Mouse (Mus musculus): ENCODE measurements around the gene Ndrg2. TPM values are rescaled to one million over a fixed set of nuclear protein-coding genes. Genes with fewer than 3 reads are reported as not detected.
"Not testable (repeated sequence)": the region's sequence is repeated elsewhere in the genome, so short reads cannot be mapped to it uniquely, and the experiment has no call there.

Ndrg2 gene
- 0.77 and 6.1 TPM in 2 replicates for total RNA-seq (2015; ENCODE audit: low replicate concordance)
- 5.3 and 6.4 TPM in 2 replicates for total RNA-seq (2017; ENCODE audit: low replicate concordance)

DNA sequence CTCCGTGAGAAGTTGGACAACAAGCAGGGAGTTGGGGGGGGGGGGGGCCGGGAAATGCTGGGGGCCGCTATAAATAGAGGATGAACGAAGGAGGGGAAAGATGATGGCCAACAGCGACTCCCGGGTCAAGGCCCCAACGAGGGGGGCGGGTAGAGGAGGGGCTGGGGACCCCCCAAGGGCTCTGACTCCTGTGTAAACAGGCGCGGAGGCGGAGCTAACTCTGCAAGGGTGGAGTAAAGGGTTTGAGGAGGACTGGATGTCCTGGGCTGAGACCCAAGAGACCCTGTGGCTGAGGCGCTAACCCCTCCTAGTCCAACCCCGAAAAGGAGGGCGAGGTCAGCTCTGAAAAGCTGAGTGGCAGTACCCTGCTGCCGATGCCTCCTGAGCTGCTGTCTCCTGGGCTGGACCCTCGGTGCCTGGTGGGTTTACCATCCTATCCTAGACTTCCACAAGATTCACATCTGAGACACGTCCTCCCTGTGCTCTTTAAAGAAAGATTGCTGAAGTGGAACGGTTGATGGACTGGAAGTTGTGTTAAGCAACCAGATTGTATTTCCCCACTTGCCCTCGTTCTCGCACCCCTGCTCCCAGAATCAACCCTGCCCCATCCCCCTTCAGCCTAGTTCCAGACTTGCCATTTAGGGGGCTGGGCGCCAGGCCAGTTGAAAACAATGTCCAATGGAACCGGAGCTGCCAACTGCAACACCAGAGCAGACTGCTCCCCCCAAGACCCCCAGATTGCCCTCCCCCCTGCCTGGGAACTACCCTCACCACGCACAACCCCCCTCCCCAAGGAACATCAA is at the start of gene Ndrg2:
Gene Ndrg2 (minus strand): TSS at position 199 of the 803 bp plus-strand sequence.
- no peak for ATAC-seq (replicated peaks; ENCODE audit: low FRiP score, poor library complexity, severe bottlenecking)

DNA sequence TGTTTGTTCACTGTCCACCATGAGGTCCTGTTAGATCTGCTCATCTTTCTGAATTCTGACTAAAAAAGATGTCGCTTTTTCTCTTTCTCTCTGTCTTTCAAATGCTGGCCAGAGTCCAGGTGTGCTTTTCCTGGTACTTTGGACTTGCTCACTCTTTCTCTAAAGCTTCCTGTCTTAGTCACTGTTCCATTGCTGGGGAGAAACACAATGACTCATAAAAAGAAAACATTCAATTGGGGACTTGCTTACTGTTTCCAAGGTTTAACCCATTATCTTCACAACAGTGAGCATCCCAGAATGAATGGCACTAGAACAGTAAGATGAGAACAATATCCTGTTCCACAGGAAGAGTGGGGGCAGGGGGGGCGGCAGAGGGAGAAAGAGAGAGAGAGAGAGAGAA is 46.4 kb upstream of the Ndrg2 start:
- ATAC-seq (replicated peaks; ENCODE audit: low FRiP score, poor library complexity, severe bottlenecking): no peak

DNA sequence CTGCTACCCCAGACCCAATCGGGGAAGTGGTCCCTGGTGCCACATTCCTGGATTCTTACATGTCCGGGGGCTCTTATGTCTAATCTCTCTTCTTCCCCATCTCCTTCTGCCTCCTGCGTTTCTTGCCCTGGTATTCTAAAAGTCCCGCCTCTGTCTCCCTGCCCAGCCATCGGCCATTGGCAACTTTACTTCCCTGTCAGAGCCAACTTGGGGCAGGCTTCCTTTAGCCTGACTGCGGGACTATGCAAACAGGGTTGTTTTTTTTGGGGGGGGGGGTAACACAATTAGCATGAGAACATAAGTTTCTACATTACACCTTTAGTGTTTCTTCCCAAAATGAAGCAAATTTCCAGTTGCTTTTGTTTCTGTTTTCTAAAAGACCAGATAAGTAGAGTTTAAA is 29.4 kb upstream of the Ndrg2 start:
- no peak for ATAC-seq (replicated peaks; ENCODE audit: low FRiP score, poor library complexity, severe bottlenecking)

DNA sequence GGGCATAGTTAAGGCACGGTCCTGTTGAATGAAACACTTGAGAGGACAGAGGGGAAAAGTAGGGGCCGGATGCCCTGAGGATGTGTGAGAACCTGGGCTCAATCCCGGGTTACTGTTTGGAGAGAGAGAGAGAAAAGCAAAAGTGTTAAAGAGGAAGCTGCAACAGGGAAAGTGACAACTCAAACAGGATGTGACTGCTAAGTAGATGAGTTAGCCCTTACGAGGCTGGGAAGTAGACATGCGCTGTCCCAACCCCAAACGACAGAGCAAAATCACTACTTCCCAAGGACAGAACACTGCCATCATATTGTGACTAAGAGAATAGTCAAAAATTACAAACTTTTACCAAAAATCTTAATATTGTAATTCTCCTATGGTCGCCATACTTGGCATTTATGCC is 28.3 kb upstream of the Ndrg2 start:
- ATAC-seq (replicated peaks; ENCODE audit: low FRiP score, poor library complexity, severe bottlenecking): no peak

DNA sequence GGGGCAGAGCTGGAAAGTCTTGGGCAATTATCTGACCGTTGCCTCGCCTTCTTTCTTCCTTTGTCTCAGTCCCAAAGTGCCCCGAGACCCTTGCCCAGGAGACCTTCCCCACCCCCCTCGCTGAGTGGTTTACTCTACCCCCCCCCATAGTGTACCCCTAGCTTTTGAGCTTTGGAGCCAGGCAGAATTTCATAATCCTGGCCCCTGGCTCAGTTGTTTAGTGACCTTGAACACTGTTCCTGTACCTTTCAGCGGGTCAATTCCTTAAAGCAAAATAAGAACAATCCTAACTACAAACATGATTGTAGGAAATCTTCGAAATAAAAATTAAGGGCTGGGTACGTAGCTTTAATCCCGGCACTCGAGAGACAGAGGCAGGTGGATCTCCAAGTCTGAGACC is 27.6 kb upstream of the Ndrg2 start:
- ATAC-seq (replicated peaks; ENCODE audit: low FRiP score, poor library complexity, severe bottlenecking): no peak

DNA sequence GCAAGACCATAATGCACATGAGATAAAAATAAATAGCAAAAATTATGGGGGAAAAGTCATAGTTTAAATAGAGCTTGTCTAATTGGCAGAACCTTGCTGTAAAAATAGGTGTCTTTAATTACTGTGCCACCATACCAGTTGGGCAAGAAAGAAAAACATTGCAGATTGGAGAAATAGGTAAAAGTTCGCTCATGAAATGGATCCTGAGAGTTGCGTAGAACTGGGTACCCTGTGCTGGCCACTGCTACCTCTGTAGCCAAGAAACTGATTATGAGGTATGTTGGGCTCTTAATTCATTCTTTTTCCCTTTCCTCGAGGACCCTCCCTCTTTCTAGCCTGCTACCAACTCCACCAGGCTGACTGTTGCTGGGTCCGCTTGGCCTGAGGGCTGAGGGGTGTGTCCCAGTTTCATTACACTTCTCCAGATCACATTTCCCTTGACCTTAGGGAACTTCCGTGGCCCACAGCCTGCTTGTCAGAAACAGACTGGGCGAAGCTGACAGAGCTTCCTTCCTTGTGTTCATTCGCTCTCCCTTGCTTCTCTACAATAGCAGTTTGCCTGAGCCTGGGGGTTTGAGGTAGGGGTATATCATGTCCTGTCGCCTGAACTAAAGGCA is 27.1 kb upstream of the Ndrg2 start:
- ATAC-seq (replicated peaks; ENCODE audit: low FRiP score, poor library complexity, severe bottlenecking): no peak

DNA sequence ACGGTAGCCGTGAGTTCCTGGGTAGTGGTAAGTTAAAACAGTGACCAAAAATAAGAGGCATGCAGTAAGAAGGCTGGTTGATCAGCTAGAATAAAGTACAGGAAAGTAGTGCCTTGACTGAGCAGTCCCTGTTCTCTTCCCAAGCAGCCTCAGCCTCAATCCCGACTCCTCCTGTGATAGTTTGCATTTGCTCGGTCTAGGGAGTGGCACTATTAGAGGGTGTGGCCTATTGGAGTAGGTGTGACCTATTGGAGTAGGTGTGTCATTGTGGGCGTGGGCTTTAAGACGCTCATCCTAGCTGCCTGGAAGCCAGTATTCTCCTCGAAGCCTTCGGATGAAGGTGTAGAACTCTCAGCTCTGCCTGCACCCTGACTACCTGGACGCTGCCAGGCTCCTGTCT is 25.0 kb upstream of the Ndrg2 start:
- no peak for ATAC-seq (replicated peaks; ENCODE audit: low FRiP score, poor library complexity, severe bottlenecking)

DNA sequence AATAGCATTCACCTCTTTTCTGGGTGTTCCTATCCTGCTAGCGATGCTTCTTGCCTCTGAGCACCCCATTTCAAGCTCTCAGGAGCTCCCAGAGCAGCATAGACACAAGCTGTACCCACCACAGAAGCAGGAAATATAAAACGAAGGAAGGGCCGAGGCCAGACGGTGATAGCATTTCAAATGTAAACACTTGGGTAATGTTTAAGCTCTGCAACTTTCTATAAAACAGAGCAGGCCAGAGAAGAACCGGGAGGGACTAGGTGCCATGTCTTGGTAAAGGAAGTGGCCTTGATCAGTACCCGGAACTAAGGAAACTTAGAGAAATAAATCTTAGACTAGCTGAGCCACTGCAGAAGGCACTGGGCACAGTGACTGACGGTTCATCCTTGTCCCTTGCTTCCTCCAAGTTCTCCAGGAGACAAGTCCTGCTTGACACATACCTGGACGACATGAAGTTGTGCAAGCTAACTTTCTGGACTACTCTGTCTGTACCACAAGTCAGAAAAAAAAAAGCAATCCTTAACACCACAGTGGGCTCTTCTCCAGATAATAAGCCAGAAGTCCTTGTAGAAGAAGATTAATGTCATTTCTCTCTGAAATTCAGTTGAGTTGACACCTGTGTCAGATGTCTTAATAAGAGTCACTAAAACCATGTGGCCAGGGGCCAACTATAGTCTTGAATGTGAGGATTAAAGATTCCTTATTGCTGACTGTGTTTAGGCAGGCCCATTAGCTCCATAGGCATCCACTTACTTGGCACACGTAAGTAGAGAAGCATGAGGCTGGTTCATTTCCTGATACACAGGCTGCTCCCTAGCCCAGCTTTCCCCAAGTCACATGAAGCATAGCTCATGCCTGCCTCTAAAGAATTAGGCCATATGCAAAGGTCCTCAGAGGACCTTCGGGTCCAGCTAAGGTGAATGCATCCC is 18.4 kb upstream of the Ndrg2 start:
- no peak for ATAC-seq (replicated peaks; ENCODE audit: low FRiP score, poor library complexity, severe bottlenecking)

DNA sequence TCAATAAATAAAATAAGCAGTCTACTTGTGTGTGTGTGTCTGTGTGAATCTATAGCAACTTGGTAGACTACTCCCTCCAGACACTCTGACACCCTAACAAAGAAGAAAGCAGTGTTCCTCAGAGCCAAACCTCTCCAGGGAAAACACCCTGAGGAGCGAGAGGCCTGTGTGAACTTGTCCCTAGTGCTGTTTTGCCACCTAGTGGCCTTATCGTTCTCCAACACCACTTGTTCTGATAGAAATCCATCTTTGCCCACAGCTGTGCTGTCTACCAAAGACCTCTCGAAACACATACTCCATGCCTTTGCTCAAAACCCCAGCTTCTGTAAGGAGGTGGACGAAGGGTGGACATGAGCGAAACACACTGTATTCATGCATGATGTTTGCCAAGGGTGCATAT is 16.9 kb upstream of the Ndrg2 start:
- ATAC-seq (replicated peaks; ENCODE audit: low FRiP score, poor library complexity, severe bottlenecking): no peak

DNA sequence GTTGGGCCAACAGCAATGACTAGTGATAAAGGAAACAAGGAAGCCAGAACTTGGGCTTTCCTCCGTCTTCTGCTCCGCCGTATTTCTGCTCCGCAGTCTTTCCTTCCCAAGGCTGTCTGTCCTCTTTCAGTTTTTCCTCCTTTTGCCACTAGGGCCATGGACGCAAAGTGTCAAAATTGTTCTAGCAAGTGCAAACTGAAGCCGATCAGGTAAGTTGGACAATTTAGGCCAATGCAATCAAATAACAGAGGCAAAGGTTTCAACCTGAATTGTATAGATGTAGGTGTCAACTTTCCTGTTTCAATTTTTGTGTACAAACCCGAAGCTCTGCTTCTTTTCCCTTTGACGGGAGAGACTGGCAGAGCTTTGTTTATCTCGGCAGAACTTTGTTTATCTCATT is 16.0 kb upstream of the Ndrg2 start:
- ATAC-seq (replicated peaks; ENCODE audit: low FRiP score, poor library complexity, severe bottlenecking): no peak

DNA sequence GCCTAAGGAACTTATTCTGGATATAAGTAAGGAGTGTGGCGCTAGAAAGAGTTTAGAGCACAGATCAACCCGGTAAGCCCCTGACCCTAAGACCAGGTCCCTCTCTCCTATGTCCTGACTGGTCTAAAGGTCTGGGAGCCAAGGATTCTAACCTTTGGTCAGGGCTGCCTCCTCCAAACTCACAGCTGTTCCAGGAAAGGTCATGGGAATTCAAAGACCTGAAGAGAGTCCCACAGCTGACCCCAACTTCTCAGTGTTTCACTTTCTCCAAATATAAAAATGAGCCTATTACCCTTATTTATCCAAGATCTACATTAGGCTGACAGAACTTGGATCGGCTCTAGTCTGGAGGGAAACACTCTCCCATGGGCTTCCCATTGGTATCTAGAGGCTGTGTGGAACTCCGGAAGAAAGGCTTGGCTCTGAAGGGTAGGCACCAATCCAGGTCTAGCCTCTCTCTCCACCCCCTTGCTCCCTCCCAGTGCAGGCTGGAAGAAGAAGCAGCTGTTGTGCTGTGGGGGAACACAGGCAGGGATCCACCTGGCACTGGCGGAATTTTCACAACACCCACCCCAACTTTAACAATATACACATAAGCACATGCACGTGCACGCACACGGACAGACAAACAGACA is 15.5 kb upstream of the Ndrg2 start:
- no peak for ATAC-seq (replicated peaks; ENCODE audit: low FRiP score, poor library complexity, severe bottlenecking)

DNA sequence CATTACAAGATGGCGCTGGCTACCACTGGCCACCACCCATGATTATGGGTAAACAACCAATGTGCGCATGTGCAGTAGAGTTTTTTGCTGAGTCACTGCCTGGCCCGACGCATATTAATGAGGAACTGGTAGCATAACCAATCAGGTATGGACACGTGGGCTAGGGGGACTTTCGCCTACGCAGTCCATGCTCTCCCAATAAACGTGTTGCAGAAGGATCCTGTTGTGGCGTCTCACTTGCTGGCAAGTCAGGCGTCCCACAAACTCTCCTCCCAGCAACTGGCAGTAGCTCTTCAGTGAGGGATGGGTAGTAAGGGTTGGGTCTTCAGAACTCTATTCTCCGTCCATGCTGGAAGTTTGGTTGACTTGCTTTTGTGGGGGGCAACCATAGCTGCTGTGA is 13.0 kb upstream of the Ndrg2 start:
- not testable (repeated sequence) for ATAC-seq (replicated peaks; ENCODE audit: low FRiP score, poor library complexity, severe bottlenecking)

DNA sequence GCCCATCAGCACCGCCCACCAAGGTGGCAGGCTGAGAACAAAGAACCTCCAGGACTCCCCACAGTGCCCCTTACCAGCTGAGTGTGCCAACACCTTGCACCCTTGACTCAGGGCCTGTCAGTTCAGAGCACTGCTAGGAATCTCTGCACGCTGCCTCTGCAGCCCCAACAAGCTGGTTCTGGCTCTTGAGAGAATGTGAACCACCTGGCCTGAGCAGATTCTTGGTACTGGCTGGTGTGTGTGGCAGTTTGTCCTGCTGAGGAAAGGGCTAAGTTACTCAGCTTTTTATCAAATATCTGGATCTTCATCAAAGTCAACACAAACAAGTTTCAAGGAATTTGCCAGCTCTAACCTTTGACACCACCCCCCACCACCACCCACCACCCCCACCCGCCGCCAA is 9.5 kb upstream of the Ndrg2 start:
- no peak for ATAC-seq (replicated peaks; ENCODE audit: low FRiP score, poor library complexity, severe bottlenecking)

DNA sequence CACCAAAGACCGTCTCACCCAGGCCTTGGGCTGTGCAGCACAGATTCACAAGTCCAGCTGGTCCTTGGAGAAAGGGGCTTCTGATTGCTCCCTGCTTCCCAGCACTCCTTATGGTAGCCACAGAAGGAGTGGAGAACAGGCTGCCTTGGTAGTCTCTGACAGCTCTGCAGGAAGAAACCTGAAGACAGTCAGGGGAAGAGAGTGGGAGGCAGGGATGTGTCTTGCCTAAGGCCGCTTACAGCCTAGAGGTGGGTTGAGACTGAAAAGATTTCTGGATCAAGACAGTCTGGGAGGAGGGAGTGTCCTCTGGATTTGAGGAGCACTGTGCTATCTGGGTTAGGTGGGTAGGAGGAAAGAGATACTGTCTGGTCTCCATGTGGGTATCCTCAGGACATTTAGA is 9.0 kb upstream of the Ndrg2 start:
- no peak for ATAC-seq (replicated peaks; ENCODE audit: low FRiP score, poor library complexity, severe bottlenecking)

DNA sequence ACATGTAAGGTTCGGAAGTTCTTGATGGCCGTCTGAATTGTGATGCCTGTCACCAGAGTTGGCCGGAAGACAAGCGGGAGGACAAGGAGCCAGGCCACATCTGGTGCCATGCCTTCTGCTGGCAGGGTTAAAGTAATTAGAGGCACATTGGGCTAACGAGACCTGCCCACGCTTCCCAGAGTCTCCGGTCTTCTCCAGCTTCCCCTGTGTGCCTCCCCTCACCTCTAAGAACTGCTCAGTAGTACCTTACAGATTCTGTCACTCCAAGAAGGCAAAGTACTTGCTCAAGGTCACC is 8.6 kb upstream of the Ndrg2 start, which contains the start of gene Rnase13:
Gene Rnase13 (minus strand): TSS at position 203 of the 295 bp plus-strand sequence.
- no peak for ATAC-seq (replicated peaks; ENCODE audit: low FRiP score, poor library complexity, severe bottlenecking)

DNA sequence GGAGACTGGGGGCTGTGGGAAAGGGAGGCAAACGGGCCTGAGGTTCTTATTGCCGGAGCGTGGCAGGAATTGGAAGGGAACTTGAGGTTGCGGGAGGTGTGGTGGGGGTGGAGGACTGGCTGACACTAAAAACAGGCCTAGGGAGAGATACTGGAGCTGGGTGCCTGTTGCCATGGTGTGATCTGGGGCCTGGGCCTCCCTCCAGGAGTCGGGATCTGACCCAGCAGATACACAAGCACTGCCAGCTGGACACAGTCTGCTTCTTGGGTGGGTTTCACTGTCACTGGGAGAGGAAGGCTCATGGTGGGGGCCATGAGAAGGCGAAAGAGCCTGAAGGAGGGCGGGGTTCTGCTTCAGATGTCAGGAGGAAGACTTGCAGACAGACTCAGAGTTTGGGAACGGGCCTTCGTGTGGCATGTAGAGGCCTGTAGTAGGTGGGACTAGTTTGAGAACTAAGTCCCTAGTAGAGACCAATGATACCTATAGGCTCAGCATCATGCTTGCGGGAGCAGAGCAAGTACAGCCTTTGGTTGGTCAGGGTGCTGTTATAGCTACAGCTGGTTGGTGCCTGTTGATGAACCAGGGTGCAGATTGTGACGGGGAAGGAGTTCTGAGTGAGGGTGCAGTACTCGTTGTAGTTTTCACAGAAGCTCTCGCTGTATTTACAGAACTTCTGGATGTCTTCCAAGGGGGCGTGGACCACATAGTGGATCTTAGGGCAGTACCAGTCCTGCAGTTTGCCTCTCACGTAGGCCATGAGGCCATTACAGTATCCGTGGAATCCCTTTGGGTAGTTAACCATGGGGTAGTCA is 8.0 kb upstream of the Ndrg2 start:
- no peak for ATAC-seq (replicated peaks; ENCODE audit: low FRiP score, poor library complexity, severe bottlenecking)

DNA sequence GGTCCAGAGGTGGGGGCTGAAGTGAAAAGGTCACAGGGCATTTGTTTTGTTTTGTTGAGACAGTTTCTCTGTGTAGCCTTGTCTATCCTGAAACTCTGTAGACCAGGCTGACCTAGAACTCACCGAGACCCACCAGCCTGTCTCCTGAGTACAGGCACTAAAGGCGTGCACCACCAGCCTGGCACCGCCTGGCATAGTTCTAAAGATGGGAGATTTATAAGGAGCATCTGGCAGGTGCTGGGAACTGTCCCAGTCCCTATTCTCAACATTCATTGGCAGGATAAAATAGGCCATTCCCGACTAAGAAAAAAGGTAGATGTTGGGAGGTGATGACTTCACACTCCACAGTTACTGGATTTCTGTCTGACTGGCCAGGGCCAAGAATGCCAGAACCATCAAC is 5.0 kb upstream of the Ndrg2 start:
- no peak for ATAC-seq (replicated peaks; ENCODE audit: low FRiP score, poor library complexity, severe bottlenecking)

DNA sequence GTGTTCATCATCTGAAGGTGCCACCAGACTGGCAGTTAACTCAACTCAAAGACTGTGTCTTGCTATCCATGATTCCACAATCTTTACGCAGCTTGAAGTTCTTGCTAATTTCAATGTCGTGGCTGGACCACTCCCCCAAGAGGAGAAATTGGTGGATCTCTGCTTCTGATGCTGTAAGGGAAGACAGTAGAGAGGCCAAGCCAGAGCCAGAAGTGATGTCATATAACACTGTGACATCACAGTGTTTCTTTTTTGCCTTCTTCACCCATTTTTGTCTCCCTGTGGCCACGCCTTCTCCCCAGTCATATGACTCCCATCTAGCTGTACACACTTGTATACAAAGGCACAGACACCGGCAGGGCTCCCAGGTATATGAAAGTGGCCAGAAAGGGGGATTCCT is 4.2 kb upstream of the Ndrg2 start, which contains the start of gene Tppp2:
Gene Tppp2 (plus strand): TSS at position 301 of the 400 bp plus-strand sequence.
- ATAC-seq (replicated peaks; ENCODE audit: low FRiP score, poor library complexity, severe bottlenecking): no peak

DNA sequence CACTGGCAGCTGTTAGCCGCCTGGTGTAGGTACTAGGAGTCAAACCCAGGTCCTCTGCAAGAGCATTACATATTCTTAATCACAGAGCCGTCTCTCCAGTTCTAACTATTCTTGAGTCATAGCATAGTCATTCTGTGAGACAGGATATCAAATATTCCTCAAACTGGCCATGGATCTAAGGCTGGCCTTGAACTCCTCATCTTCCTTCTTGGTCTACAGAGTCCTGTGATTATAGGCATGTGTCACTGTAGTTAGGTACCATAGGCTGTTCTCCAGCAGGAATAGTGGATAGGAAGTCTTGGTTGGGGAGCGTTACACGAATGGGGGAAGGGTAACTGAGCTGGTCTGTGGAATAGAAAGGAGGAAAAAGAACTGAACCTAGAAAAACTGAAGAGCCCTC is 2.6 kb upstream of the Ndrg2 start:
- no peak for ATAC-seq (replicated peaks; ENCODE audit: low FRiP score, poor library complexity, severe bottlenecking)

All from erythroblast, adult 5-6 weeks (primary cell).